Mouse (Mus musculus) 3134 (cell line): Measurements from ENCODE around the gene Ppm1h.

Experiments used
- DNase-seq: peaks from one replicate; pipeline ENCODE4 v3.0.0-alpha.2; 2011; ENCODE audit warnings: low spot score; ENCODE audit not compliant: insufficient read length; ENCODE audit errors: extremely low read depth

The Ppm1h gene

GRCm38 (mm10) chr10:122988372-122988771 is 309.8 kb downstream of the Ppm1h start:
- peak; percentile 42 for DNase-seq

GRCm38 (mm10) chr10:122989916-122990315 is 311.4 kb downstream of the Ppm1h start:
- DNase-seq: no peak

GRCm38 (mm10) chr10:122990606-122991005 is 312.0 kb downstream of the Ppm1h start:
- no peak for DNase-seq

- no peak for DNase-seq
Measured at GRCm38 (mm10) chr10:122991053-122991452, 312.5 kb downstream of the Ppm1h start.

GRCm38 (mm10) chr10:122991648-122992047 is 313.1 kb downstream of the Ppm1h start:
- no peak for DNase-seq

GRCm38 (mm10) chr10:122994402-122995107 is 316.0 kb downstream of the Ppm1h start:
- DNase-seq: no peak
